Mouse (Mus musculus): ENCODE measurements at regions not wholly inside any gene's neighbourhood (a gene's known extent, or its start where the extent isn't known, plus 50 kb on each side); places are given as distances from the start of the nearest gene placed in this dataset.

DNA sequence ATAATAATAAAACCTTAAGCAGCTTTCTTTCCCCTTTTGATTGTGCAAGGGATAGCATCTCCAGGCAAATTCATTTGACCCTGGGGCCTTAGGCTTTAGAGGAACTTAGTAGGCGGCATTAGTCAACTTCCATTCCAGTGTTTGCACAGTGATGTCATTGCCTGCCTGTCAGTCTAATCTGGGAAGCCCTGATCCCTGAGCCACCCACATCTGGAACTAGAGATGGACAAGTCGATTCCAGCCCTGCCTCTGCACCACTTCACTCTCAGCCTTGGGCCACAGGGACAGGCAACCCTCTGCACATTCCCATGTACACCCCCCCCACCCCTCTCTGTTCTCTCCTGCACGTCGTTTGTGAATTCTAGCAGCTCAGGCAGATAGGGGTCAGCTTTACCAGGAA, 164.0 kb upstream of the Gli2 start:
- H3K4me1 ChIP-seq, result peaks cover 8% of the 10 kb centered on the region; the same call in 1 of the 2 replicates
- no peak overlapping the region for H3K4me2 ChIP-seq (replicated peaks)
- 24% methylated on average over 4 of the region's 4 CpGs for WGBS
- no peak for ATAC-seq (ENCODE audit: insufficient number of reproducible peaks, insufficient read depth, low FRiP score, low TSS enrichment)
- no peaks in the 10 kb centered on the region for H3K36me3 ChIP-seq
- H3K27ac ChIP-seq, result no peak overlapping the region
- H3K4me3 ChIP-seq, result no peak overlapping the region
- H3K27me3 ChIP-seq, result no peaks in the 10 kb centered on the region
- H3K9ac ChIP-seq, result no peak overlapping the region
- H3K9me3 ChIP-seq, result no peaks in the 10 kb centered on the region

DNA sequence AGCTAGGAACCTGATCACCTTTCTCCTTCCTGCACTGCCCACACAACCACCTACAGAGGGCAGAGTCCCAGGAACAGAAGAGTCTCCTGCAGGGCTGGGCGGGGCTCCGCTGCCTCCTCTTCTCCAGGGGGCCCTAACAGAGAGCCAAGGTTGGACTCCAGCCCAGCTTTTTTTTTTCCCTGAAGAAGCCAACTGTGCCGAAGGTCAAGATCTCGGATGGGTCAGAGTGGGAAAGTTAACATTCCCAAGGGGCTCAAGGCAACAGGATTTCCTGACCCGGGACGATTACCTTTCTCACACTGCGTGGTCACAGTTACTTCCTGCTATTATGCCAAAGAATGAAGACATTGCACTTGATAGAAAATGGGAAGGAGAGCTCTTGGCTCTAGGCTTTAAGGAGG, 156.2 kb upstream of the Gli2 start:
- Histone ChIP-seq H3K27me3 (no peaks in the 10 kb centered on the region), H3K4me2 (replicated peaks) (no peak overlapping the region), H3K4me3 (no peak overlapping the region), H3K36me3 (no peaks in the 10 kb centered on the region), H3K27ac (no peak overlapping the region), H3K4me1 (no peaks in the 10 kb centered on the region), H3K9ac (no peak overlapping the region), H3K9me3 (no peaks in the 10 kb centered on the region)
- ATAC-seq (ENCODE audit: insufficient number of reproducible peaks, insufficient read depth, low FRiP score, low TSS enrichment), result no peak
- 45% methylated on average over 7 of the region's 7 CpGs for WGBS

DNA sequence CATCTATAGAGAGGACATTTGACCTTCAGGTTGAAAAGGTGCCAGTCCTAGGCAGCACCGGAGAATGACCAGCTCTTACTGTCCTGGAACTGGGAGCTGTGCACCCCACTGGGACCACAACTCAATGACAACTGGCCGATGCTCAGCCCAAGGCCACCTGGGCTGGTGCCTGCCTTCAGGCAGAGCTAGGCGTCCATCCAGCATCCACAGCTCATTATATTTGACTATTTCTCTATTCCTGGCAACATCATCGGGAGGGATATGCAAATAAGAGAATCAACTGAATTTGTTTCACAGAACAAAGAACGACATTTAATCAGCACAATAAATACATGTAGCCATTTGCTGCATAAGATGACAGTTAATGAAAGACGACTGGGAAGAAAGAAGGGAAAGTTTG, 149.0 kb upstream of the Gli2 start:
- no peak overlapping the region for H3K4me3 ChIP-seq
- H3K4me1 ChIP-seq, result no peaks in the 10 kb centered on the region
- no peak overlapping the region for H3K4me2 ChIP-seq (replicated peaks)
- no peak overlapping the region for H3K9ac ChIP-seq
- no peaks in the 10 kb centered on the region for H3K9me3 ChIP-seq
- no peaks in the 10 kb centered on the region for H3K36me3 ChIP-seq
- H3K27ac ChIP-seq, result no peak overlapping the region
- no peak for ATAC-seq (ENCODE audit: insufficient number of reproducible peaks, insufficient read depth, low FRiP score, low TSS enrichment)
- no peaks in the 10 kb centered on the region for H3K27me3 ChIP-seq
- WGBS, result 83% methylated on average over 6 of the region's 6 CpGs

DNA sequence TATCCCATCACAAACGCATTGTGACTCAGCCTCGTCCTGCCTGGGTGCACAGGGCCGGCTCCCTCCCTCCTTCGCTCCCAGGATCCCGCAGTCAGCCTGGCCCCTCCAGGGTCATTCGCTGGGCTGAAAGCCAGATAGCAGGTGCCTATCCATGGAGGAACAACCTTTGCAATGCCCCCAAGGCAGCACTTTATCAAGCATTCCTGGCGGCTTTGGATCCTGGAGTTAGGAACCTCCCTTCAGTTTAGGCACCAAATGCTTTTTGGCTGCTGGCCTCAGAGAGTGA, 143.9 kb upstream of the Gli2 start:
- Histone ChIP-seq H3K36me3 (no peaks in the 10 kb centered on the region), H3K4me1 (no peaks in the 10 kb centered on the region), H3K4me3 (no peak overlapping the region), H3K4me2 (replicated peaks) (no peak overlapping the region), H3K9me3 (no peaks in the 10 kb centered on the region), H3K27me3 (no peaks in the 10 kb centered on the region), H3K27ac (no peak overlapping the region), H3K9ac (no peak overlapping the region)
- ATAC-seq (ENCODE audit: insufficient number of reproducible peaks, insufficient read depth, low FRiP score, low TSS enrichment), result no peak
- 58% methylated on average over 7 of the region's 7 CpGs for WGBS

DNA sequence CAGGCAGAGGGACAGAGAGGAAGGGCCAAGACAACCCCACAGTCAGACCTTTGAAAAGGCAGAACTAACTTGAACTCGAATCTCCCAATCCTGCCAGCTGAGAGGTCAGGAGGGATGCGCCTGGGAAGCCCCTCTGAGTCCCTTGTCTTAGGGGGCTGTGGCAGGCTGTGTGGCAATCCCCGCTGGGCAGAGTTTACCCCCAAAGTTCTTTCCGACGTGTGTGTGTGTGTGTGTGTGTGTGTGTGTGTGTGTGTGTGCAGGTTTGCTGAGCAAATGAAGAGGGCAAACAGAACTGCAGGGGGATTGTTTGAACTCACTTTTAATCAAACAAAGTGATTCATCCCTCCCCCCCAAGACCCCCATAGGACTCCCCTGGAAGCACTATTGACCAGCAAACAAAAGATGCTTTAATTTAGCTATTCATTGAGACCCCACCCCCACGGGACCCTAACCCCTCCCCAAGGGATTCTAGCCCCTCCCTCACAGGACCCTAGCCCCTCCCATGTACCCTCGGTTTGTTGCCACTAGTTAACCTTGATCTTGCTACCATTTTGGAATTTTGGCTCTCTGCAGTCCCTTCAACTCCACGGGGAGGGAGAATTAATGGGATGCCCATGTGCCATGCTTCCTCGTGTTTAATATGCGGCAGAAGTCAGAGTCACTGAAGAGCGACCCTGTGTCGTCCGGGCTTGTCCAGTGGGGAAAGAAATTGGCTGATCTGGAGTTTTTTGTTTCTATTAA, 143.4 kb upstream of the Gli2 start:
- H3K9ac ChIP-seq, result no peak overlapping the region
- no peak for ATAC-seq (ENCODE audit: insufficient number of reproducible peaks, insufficient read depth, low FRiP score, low TSS enrichment)
- no peaks in the 10 kb centered on the region for H3K27me3 ChIP-seq
- H3K36me3 ChIP-seq, result no peaks in the 10 kb centered on the region
- no peak overlapping the region for H3K4me2 ChIP-seq (replicated peaks)
- no peak overlapping the region for H3K27ac ChIP-seq
- H3K9me3 ChIP-seq, result no peaks in the 10 kb centered on the region
- 47% methylated on average over 13 of the region's 13 CpGs for WGBS
- no peaks in the 10 kb centered on the region for H3K4me1 ChIP-seq
- no peak overlapping the region for H3K4me3 ChIP-seq

DNA sequence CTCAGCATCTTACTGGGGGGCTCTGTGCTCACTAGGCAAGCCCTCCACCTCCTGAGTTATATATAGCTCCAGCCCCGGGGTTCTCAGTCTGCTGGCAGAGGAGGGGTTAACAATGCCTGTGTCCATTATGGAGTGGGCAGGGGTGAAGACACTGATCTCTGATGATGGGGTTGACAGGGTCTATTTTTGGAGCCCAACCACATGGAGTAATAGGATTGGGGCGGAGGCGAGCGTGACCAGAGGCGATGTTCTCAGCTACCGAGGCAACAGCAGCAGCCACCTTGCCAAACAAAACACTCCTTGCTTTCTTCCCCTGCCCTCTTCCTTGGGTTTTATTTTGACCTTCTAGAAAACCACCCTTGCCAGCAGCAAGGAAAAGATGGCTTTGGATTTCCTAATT, 141.1 kb upstream of the Gli2 start:
- H3K27ac ChIP-seq, result no peak overlapping the region
- WGBS, result 41% methylated on average over 6 of the region's 6 CpGs
- H3K9ac ChIP-seq, result no peak overlapping the region
- H3K36me3 ChIP-seq, result no peaks in the 10 kb centered on the region
- no peak overlapping the region for H3K4me3 ChIP-seq
- H3K4me1 ChIP-seq, result peaks cover 3% of the 10 kb centered on the region; the same call in 1 of the 2 replicates
- H3K4me2 ChIP-seq (replicated peaks), result no peak overlapping the region
- no peak for ATAC-seq (ENCODE audit: insufficient number of reproducible peaks, insufficient read depth, low FRiP score, low TSS enrichment)
- H3K27me3 ChIP-seq, result no peaks in the 10 kb centered on the region; the same call in 1 of the 2 replicates
- H3K9me3 ChIP-seq, result no peaks in the 10 kb centered on the region

DNA sequence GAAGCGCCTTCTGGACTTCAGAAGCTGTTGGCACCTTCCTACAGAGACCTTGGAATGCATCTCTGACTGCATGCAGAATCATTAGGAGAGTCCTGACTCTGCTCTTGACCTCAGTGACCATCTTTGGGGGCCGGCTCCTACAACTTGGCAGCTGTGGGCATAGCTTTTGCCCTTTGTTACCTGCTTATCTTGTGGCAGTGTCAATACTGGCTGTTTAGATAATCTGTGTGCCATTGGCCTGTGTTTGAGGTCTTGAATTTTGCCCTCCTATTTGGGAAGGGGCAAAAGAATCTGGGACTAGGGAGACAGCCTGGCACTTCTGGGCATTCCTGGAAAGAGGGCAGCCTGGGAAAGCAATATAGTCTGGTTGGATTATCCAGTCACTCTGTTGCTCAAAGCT, 137.8 kb upstream of the Gli2 start:
- no peaks in the 10 kb centered on the region for H3K9me3 ChIP-seq

DNA sequence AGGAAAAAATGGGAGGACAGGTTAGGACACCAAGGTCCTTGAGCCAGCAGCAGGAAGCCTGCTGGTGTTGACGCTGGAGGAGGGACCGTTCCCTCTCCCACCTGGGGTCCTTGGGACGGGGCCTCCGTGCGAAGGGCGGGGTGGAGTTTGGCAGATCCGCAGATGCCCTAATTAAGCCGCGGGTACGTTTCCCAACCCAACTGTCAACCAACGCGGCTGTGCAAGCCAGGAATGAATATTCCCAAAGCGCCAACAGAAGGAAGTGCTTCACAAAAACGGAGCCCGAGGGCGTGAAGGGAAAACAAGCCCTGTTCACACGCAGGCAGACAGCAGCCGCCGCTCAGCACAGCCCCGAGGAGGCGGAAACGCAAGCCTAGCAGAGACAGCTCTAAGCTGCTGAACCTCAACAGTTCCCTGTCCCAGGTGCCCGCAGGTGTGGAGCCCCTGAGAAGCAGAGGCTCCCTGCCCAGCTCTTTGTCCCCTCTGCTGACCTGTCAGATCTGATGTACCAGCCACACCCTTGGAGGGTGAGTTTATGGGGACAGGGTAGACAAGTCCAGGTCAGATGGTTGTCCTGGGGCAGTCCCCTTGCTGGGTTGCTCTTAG, 136.1 kb upstream of the Gli2 start:
- H3K36me3 ChIP-seq, result no peaks in the 10 kb centered on the region
- peak overlapping the region; percentile 44 for H3K4me2 ChIP-seq (replicated peaks)
- no peak overlapping the region for H3K9ac ChIP-seq

More for the DNA sequence above, 137.8 kb upstream of the Gli2 start:
- Histone ChIP-seq H3K36me3 (no peaks in the 10 kb centered on the region), H3K27ac (no peak overlapping the region), H3K4me3 (no peak overlapping the region), H3K9ac (no peak overlapping the region), H3K4me2 (replicated peaks) (no peak overlapping the region), H3K27me3 (peaks cover 3% of the 10 kb centered on the region; the same call in 1 of the 2 replicates), H3K4me1 (peaks cover 7% of the 10 kb centered on the region; the same call in 1 of the 2 replicates)
- 81% methylated on average over 2 of the region's 2 CpGs for WGBS
- no peak for ATAC-seq (ENCODE audit: insufficient number of reproducible peaks, insufficient read depth, low FRiP score, low TSS enrichment)

DNA sequence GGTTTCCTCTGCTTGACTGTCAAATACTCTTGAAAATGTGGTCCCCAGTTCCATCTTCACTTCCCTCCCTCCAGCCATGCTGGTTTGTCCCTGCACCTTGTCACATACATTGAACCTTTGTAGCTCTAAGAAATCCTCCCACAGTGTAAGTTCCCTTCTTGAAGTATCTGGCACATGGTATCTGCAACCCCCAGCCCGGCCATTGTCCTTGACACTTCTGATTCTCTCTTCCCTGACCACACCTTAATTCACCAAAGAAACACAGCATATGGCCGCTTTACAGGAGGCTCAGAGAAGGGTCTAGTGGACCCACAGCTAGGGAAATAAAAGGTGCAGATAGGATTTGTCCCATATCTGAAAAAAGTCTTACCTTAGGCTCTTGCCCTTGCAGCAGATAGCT, 133.9 kb upstream of the Gli2 start:
- Histone ChIP-seq H3K36me3 (no peaks in the 10 kb centered on the region), H3K4me1 (peaks cover 7% of the 10 kb centered on the region; the same call in 1 of the 2 replicates), H3K27me3 (peaks cover 3% of the 10 kb centered on the region; the same call in 1 of the 2 replicates), H3K4me3 (no peak overlapping the region), H3K4me2 (replicated peaks) (no peak overlapping the region), H3K9ac (no peak overlapping the region), H3K9me3 (no peaks in the 10 kb centered on the region), H3K27ac (no peak overlapping the region)
- ATAC-seq (ENCODE audit: insufficient number of reproducible peaks, insufficient read depth, low FRiP score, low TSS enrichment), result no peak
- WGBS, result 87% methylated on average over 2 of the region's 2 CpGs

More for the DNA sequence above, 136.1 kb upstream of the Gli2 start:
- ATAC-seq (ENCODE audit: insufficient number of reproducible peaks, insufficient read depth, low FRiP score, low TSS enrichment), result no peak; the same call in 1 of the 2 replicates
- Histone ChIP-seq H3K4me3 (peak overlapping the region; percentile 7), H3K27me3 (peaks cover 3% of the 10 kb centered on the region; the same call in 1 of the 2 replicates), H3K27ac (no peak overlapping the region), H3K4me1 (peaks cover 7% of the 10 kb centered on the region; the same call in 1 of the 2 replicates), H3K9me3 (no peaks in the 10 kb centered on the region)
- under 1% methylated on average over 23 of the region's 23 CpGs for WGBS

DNA sequence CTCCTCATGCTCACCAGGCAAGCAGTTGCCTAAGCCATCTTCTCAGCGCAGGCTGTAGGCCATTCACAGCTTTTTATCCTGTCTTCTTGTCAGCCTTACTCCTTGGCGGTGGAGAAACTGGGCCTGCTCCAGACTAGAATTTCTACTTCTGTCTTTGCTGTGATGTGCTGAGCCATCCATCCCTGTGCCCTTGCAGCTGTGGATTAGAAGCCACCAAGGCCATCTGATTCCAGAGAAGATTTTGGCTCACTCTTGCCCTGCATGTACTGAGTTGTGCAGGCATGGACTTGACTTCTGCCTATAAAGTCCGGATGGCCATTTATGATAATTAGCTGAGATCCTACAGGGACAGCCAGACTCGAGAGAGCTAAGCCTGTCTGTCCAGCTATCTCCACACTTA, 133.4 kb upstream of the Gli2 start:
- no peak overlapping the region for H3K9ac ChIP-seq
- no peaks in the 10 kb centered on the region for H3K9me3 ChIP-seq
- H3K4me2 ChIP-seq (replicated peaks), result no peak overlapping the region
- WGBS, result 72% methylated on average over 4 of the region's 4 CpGs
- no peak overlapping the region for H3K27ac ChIP-seq
- H3K27me3 ChIP-seq, result peaks cover 3% of the 10 kb centered on the region; the same call in 1 of the 2 replicates
- H3K4me1 ChIP-seq, result peaks cover 7% of the 10 kb centered on the region; the same call in 1 of the 2 replicates
- no peaks in the 10 kb centered on the region for H3K36me3 ChIP-seq
- H3K4me3 ChIP-seq, result no peak overlapping the region
- ATAC-seq (ENCODE audit: insufficient number of reproducible peaks, insufficient read depth, low FRiP score, low TSS enrichment), result no peak

DNA sequence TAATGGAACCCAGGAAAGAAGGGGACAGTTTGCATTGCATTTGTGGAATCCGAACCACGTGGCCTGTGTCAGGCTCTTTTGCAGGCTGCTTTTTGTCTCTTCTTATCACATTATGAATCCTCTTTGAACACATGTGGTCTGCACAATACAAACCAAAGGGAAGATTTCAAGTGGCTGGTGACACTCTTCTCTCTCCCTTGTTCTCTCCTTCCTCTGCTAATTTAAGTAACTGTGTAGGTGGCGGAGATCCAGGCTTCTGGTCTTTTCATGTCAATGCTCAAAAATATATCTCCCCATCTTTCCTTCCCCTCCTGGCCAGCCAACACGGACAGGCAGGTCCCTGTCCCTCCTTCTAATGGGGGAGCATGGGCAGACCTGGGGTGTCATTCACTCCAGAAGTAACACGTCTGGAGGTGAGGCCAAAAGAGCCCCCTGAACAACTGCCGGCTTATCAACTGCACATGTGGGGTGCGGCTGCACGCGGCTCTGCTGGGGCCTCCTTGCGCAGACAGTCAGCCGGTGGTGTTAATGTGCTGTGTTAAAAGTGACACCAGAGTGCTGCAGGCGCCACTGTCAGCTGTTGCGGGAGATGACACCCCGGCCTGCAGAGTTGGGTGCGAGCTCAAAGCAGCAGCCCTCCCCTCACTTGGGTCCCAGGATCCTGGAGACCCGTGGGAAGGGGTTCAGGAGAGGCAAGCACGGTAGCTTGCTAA, 130.3 kb upstream of the Gli2 start:
- no peak for ATAC-seq (ENCODE audit: insufficient number of reproducible peaks, insufficient read depth, low FRiP score, low TSS enrichment)
- no peak overlapping the region for H3K27ac ChIP-seq
- no peaks in the 10 kb centered on the region for H3K4me1 ChIP-seq
- H3K4me2 ChIP-seq (replicated peaks), result no peak overlapping the region
- H3K27me3 ChIP-seq, result no peaks in the 10 kb centered on the region
- WGBS, result 79% methylated on average over 17 of the region's 17 CpGs
- H3K36me3 ChIP-seq, result no peaks in the 10 kb centered on the region
- H3K9ac ChIP-seq, result no peak overlapping the region
- no peaks in the 10 kb centered on the region for H3K9me3 ChIP-seq
- H3K4me3 ChIP-seq, result no peak overlapping the region

Measured in embryonic facial prominence, embryonic 12.5 days (tissue).